Mouse (Mus musculus) spleen, adult 18-20 months (tissue): ENCODE data around the gene Mrpl43.
A peak's percentile ranks its signal among the peaks of the same experiment; 100 is the strongest.
"Not testable (repeated sequence)": the region's sequence is repeated elsewhere in the genome, so short reads cannot be mapped to it uniquely, and the experiment has no call there.

Experiments used
- DNase-seq, 2 experiments: peaks; one replicate each; pipeline ENCODE4 v3.0.0; 2022; ENCODE audit warnings: mixed read lengths in 2 of 2

Gene Mrpl43

DNA sequence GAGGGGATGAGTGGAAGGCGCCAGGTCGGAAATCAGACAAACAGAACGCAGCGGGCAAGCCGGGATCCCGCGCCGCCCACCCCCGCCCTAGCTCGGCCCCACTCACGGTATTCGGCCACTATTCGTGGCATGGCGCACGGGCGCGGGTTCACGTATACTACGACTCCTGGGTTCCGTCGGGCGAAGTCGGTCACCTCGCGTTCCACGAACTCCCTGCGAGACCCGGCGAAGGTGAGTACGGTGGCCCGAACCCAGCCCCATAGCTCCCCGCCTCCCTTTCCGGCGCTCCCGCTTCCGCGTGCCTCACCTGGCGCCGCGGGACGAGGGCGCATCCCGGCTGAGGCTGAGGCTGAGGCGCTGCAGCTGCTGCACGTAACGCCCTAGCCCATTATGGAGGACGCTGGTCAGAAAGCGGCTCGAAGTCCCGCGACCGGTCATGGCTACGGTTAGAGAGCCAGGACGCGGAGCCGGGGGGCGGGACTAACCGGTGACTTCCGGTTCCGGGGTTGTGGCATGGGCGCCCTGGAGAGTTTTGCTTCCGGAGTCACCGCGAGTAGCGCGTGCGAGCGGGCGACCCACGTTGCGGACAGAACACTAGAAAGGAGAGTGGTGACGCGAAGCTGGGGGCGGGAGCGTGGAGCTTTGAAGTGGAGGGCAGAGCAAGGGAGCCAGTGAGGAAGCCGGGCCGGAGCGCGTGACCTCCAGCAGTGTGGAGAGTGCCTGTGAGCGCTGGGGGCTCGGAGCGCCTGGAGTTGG lies at the start of gene Mrpl43:
TSS of gene Mrpl43 (minus strand) at position 486 of the 756 bp plus-strand sequence.
- DNase-seq = peak; percentile 90 to 97

DNA sequence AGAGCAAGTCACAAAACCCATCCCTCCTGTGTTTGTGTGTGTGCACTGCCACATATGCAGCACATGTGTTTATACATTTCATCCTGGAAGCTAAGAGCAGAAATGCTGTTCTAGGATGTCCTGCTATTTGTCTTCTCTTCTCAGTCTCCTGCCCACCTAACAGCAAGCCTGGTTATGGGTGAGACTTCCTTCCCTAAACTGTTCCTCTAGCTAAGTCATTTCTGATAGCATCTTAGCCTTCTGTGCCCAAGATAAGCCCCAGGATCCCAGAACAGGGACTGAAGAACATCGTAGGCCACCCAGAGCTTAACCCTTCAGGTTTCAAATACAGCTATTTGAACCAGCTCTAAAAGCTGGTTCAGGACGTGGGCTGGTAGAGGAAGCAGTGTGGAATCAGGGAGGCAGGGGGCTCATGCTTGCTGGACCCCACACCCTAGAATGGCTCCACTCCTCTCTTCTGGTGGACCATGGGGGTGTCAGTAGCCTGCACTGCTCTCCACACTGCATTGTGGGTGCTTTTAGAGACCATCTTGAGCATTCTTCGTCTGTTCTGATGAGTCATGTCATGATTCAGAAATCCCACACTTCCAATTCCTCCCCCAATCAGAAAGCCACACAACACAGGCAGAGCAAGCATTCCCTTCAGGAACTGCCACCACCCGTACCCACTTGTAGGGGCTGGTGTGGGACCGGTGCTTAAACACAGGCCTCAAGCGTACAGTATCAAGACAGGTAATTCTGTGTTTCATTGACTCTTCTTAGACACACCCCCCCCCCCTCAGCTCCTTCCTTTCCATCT lies 48.8 kb upstream of the Mrpl43 start:
- DNase-seq = no peak

DNA sequence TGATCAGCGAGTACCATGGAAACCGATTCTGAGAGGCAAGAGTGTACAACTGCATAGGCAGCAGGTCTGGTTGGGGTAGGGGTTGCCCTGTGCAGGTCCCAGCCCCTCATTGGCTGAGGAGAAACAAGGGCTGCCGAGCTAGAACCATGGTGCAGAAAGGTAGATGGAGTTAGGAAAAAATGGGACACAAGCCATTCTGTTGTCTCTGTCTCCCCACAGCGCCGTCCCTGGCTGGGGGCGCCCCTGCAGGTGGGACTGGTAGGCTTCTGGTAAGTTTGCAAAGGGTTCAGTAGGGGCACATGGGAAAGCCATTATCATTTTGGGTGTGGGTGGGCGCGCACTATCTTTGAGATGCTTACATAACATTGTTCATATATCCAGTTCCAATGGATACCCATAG lies 47.2 kb upstream of the Mrpl43 start:
- DNase-seq = no peak

DNA sequence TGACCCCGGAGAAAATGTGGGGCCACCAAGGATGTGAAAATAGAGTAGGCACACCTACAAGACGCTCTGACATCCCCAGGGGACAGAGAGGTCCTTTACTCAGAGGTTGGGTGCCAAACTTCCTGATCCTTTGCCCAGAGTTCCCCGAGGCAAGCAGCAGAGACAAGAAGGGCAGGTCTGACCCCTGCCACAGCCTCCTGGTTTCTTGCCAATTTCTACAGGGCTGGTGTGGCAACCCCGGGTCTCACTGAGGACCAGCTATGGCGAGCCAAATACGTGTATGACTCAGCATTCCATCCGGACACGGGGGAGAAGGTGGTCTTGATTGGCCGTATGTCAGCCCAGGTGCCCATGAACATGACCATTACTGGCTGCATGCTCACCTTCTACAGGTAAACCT lies 43.3 kb upstream of the Mrpl43 start:
- no peak for DNase-seq

DNA sequence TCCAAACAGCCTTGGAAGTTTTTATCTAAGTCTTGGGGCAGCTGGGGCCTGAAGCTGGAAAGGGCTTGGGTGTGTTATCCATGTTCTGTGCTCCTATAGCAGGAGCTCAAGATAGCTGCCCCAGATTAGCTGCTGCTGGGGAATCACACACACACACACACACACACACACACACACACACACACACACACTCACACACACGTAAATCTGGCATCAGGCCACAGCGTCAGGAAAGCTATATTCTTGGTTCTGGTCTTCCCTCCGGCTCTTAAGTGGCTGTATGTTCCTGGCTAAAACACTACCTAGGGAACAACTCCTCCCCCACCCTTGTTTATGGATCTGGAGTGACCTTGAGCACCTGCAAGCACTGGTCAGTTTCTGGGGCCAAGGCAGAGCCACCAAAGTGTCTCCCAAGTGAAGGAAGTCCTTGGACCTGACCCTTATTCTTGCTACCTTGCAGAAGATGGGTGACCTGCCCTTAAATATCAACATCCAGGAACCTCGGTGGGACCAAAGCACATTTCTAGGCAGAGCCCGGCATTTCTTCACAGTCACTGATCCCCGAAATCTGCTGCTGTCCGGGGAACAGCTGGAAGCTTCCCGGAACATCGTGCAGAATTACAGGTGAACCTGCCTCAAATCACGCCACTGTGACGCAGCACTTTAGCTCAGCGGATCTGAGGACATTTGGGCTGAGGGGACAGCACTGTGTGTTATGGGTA lies 42.6 kb upstream of the Mrpl43 start:
- DNase-seq = no peak

DNA sequence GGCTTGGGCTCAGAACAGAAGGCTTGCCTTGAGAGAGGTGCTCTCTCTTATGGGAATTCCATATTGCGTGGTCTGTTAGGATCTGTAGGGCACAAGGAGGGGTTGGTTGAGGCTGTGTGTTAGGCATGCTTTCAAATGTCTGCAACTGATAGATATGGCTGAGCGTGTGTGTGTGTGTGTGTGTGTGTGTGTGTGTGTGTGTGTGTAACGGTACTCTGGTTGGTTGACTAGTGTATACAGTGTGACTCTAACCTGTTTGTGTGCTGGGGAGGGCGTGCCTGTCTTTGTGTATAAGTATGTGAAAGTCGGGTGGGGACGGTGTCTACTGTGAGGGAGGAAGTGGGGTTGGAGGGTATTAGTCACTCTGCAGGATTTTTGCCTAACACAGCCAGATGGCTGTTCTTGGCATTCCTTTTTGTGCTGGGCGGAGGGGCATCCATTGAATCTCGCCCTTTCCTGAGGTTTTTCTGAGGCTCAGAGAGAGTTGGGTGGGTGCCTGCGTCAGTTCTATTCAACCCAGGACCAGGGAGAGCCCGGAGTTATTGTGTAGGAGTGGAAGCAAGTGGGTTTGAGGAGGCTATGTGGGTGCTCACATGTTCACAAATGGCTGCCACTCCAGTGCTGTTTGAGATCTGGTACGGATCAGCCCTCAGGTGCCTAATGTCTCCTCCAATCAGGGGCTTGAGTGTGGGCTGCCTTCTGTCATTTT lies 41.8 kb upstream of the Mrpl43 start:
- peak in 1 of 2 experiments; percentile 42 for DNase-seq

DNA sequence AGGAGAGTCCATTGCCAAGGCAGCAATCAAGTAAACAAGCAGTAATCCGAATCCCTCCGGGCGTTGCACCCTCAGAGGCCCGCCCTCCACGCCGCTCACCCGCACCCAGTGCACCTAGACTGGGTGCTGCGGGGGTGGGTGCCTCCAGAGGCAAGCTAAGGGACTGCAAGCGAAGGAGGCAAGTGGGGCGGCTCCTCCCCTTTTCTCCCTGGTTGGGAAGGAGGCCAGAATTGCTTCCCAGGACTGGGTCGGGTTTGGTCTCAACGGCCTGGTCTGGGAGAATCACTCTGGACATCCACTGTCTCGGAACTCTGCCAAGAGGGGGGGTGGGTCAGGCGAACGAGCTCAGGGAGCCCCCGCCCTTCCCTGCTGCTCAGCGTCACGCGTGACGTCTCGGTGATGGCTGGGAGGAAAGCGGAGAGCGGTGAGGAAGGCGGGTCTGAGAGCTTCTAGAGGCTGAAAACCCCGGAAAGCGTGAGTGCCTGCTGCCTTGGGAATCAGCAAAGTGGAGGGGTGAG lies 41.2 kb upstream of the Mrpl43 start, which contains the start of gene Sfxn3:
TSS of gene Sfxn3 (plus strand) at position 87 of the 518 bp plus-strand sequence.
- DNase-seq = peak; percentile 71 to 77

DNA sequence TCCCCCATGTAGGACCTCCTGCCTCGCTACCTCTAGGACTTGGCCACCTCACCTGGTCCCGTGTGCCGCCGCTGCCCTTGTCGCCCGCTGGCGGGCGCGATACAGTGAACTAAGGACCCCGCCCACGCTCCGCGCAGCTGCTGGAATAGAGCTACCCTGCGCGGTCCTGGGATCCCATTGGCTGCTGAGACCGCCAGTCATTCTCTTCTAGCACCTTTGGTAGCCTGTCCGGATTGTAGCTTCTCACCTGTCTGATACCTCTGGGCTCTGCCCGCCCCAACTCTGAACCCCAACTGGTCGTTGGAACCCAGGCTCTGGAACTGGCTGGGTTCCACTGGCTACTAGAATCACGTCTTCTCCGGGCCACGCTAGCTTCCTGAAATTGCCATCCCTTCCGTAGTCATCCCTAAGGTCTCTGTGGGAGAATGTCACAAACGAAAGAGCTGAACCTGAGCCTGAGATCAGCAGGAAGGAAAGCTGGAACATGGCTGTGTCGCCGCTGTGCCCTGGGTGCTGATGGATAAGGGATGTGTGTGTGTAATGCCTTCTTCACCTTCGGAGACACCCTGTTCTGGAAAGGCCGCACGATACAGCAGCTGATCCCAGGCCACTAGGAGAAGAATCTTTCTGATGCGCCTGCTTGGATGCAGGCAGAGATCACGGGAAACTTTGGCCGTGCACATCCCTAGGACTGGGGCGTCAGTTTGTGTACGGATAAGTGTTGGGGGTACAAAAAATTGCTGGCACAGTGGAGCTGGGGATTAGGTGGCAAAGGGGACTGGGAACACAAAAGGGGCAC lies 40.5 kb upstream of the Mrpl43 start:
- peak; percentile 54 to 66 for DNase-seq

DNA sequence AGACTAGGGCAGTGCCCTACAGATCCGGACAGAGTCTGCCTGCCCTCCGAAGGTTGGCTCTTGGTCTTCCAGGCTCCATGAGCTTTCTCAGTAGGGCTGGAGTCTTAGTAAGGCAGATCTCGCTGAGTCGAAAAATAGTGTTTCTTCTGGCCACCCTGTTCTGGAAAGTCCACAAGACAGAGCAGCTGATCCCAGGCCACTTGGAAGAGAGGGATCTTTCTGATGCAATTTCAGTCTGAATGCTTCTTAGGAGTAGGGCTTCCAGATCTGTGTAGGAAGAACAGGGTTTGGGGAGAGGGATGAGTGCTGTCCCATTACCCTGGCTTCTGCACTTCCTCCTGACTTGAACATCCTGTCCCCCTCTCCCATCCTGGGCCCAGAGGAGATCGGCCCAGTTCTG lies 39.4 kb upstream of the Mrpl43 start, which contains the start of gene Pdzd7:
TSS of gene Pdzd7 (minus strand) at position 67 of the 400 bp plus-strand sequence.
- DNase-seq = no peak

DNA sequence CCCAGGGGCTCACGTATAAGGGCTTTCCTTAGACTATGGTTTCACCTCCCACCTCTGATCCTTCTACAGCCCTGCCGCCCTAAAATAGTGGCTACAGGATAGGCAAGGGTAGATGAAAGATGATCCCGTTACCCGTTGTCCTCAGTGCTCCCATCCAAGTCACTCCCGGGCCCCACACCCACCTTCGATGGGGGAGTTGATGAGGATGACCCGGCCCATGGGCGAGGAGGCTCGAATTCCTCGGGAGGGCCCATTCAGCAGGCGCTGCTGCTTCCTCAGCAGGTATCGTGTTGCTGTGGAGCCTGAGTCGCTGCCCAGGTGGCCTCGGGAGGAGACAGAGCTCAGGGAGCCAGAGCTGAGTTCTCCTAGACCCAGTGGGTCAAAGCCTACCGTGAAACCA lies 39.0 kb upstream of the Mrpl43 start:
- no peak for DNase-seq

DNA sequence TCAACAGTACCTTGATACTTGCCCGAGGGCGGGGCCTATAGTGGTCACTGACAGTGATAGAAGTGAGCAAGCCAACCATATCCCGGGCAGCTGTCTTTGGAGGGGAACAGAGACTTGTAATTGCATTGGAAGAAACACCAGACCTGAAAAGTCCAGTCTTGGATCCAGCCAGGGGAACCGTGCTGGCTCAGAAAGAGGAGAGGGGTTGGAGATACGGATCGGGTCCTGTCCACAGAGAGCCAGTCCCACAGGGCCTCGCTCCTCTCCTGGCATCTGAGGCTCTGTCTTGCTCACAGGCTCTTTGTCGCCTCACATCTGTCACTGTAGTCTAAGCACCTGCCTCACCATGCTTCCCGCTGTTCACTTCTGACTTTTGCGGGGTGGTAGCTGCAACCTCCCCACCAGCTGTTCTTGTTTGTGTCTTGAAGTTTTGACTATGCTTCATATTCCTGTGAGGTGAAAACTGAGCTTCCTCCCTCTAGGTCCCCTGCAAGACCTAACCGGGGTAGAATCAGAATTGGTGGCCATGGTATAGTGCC lies 38.2 kb upstream of the Mrpl43 start:
- DNase-seq = no peak

DNA sequence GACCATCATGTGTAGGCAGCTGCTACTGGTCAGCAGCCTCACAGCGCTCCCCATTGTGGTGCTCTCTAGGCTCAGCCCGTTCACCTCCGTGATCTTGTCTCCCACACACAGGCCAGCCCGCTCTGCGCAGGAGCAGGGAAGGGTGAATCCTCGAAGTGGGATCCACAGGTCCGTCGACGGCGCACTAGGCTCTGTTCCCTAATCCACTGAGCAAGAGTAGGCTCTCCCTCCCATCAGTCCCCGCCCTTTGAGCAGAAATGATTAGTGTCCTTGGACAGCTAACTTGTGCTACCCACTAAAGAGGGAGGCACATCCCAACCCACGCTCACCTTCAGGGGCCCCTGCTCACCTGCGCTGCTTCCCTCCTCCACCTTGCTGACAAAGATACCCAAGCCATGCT lies 34.0 kb upstream of the Mrpl43 start:
- no peak for DNase-seq

DNA sequence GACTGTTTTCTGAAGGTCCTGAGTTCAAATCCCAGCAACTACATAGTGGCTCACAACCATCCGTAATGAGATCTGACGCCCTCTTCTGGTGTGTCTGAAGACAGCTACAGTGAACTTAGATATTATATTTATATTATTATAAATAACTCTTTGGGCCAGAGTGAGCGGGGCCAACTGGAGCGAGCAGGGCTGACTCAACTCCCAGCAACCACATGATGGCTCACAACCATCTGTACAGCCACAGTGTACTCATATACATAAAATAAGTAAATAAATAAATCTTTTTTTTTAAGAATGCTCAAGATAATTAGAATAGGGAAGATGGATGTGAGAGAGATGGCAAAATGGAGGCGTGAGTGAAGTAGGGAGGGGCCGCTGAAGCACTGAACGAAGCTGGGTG lies 32.0 kb upstream of the Mrpl43 start:
- not testable (repeated sequence) for DNase-seq

DNA sequence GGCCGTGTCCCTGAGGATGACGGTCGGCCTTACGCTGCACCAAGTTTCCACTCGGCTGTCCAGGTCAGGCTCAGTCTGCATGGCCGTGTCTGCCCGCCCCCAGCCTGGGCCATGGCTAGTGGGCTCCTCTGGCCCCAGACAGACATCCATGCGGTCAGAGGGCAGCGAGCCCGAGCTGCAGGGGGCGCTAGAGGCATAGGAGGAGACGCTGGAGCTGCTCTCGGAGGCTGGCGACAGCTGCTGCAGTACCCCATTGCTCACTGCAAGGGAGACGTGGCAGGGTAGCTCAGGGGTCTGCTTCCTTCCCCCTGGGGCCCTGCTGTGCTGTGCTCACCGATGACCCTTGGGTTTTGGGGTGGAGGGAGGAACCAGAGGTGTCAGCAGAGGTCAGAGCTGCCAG lies 30.6 kb upstream of the Mrpl43 start:
- DNase-seq = peak in 1 of 2 experiments; percentile 48

DNA sequence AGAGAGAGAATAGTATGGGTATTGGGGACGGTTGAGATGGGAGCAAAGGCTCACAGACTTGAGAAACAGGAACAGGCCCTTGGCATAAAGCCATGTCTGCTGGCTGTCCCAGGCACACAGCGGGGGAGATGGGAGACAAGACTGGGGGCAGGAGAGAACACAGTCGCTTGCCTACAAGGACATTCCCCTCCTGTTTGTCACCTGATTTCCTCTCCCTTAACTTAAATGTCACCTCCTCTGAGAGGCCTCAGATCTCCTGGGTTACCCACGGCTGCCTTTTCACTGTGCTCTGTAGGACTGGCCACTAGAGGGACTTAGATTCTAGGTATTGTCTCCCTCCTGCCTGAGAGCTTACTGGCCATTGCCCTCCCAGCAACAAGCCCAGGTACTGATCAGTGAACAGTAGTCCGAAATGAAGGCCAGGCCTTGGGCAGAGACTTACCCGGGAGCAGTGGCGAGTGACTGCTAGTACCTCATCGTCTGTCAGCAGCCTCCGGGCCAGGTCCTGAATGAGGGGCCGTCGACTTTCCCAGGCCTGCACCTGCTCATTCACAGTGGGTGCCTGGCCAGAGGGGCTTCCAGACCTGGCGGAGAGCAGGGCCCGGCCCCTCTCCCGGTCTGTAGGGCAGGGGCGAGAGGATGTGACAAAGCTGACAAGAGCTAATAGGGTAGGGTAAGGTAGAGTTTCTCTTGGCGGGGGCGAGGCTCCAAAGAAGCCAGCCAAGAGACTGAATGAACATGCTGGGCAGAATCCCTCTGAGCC lies 26.5 kb upstream of the Mrpl43 start:
- DNase-seq = no peak

DNA sequence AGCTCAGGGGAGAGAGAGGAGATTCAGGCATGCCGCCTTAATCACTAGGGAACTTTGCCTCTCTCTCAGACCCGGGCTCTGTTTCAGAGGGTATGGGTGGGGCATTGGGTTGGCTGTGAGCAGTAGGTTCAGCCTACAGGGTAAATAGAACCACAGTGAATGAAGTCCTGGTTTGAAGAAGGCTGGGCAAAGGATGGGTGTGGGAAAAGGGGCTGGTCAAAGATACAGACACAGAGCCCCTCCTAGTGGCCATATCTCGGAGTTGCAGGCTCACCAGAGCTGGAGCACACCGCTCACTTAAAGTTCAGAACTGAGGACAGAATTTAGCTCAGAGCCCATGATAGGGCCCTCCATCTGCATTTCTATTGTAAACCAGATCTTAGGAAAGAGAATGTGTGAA lies 25.5 kb upstream of the Mrpl43 start:
- DNase-seq = peak in 1 of 2 experiments; percentile 61

DNA sequence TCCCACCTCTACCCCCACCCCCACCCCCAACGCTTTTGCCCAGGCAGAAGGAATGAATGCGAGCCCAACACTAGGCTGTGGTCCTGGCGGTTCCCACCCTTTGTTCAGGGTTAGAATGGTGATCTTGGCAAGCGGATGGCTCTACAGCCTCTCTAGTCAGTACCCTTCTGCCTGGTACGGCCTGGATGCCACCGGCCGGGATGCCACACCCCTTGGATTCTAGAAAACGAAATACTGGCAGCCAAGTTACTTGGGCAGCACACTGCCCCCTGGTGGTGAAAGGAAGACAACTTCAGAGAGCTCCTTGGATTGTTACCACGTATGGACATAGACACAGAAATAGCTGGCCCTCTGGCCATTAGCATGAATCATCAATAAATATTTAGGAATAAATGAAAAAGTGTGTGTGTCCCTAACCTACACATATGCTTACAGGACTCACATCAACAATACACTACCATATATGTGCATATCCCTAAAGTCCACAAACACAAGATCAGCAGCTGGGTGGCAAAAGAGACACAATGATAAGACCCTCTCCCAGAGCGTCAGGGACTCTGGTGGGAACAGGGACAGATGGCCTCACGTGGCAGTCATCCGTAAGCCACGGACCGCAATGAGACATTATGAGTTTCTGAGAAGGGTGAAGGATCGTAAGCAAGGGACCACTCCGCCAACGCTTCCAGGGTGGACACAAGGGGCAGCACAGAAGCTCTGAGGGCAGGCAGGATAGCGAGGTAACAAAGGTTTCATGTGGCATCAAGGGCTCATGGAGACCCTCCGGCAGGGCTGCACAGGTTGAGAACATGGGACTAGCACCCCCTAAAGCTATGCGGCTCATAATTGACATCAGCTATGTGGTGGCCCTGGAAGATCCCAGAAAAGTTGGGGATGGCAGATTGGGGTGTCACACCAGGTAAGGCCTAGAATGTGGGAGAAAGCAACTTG lies 24.8 kb upstream of the Mrpl43 start:
- DNase-seq = peak in 1 of 2 experiments; percentile 59

DNA sequence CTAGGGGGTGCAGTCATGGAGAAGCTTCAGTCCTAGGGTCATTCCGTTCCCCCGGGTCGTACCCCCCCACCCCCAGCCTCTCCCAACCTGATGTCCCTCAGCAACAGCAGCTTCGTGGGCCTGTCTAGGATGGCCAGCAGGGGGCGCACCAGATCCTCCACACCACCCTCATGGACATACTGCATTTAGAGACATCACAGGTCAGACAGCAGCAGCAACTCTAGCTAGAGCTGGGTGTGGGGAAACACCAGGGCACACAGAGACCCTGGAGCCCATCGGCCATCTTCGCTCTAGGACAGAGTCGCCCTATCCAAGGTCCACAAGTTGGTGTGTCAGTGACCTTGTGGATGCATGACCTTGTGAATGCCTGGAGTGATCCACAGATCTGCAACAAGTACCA lies 23.9 kb upstream of the Mrpl43 start:
- DNase-seq = peak in 1 of 2 experiments; percentile 72

DNA sequence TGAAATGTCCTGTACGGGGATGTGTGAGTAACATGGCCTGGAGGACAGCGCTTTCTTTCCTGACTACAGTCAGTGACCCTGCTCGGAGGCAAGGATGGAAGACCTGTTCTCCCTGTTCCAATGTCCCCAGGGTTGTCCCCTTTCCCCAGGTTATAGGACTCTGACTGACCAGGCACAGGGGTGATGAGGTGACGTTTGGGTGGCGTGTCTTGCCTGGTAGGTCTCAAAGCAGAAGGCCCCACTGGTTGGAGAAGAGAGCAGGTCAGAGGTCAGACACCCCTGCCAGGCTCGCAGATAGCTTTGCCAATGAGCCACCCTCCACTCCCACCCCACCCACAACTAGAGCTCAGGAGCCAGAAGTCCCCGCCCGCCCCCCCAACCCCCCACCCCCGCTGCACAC lies 23.3 kb upstream of the Mrpl43 start:
- DNase-seq = no peak
